ENCODE assay signal across 20 mouse cellular contexts in the genomic region with DNA sequence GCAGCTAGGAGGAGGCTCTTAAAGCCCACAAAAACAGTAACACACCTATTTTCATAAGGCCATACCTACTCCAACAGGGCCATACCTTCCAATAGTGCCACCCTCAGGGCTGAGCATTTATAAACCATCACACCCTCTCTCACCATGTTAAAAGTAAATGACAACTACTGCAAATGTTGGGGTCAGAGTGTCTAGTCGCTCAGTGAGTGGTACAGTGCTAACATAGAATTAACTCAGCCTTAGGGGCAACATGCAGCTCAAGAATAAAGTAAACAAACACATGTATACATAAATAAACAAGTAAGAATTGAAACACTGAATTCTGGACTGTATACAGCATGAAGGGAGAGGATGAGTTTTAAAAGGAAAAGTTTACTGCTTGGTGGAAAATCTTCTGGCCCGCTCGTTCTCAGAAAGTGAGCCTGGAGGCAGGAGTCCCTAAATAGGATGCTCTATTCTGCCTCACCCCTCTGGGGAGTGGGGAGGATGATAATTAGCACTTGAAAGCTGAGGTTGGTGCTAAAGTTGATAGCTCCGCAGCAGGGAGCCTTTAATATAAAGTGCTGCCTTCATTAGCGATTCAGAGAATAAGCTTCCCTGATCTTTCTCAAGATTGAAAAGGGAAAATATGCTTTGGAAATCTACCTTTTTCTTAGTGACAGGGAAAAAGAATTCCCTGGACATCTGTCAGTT.
A peak's percentile ranks its signal among the peaks of the same experiment; 100 is the strongest.
DNase-seq lines count a peak whose midpoint lies in the region; ATAC-seq and TF ChIP-seq lines count a peak whose summit lies in the region.
"Had no signal": no experiment of that assay in that cellular context is flagged by ENCODE, and none has a peak within 500 bp of the region (broad histone marks: within the 10 kb centered on the region; RNA-seq: fewer than 3 reads in every experiment).

No protein-coding gene starts in this region.

- no peaks in the 10 kb centered on the region for H3K27me3 ChIP-seq in forebrain, embryonic 10.5 days (ENCODE audit: poor library complexity, severe bottlenecking)
- H3K27me3 ChIP-seq in forebrain, postnatal 0 days (ENCODE audit: insufficient read depth, low read length) = no peaks in the 10 kb centered on the region
- no peaks in the 10 kb centered on the region for H3K27me3 ChIP-seq in forebrain, embryonic 11.5 days (ENCODE audit: control insufficient read depth, insufficient read depth, low read length)
- no peaks in the 10 kb centered on the region for H3K27me3 ChIP-seq in hindbrain, embryonic 14.5 days (ENCODE audit: control insufficient read depth, insufficient read depth, low read length)
- H3K27me3 ChIP-seq in midbrain, postnatal 0 days (ENCODE audit: insufficient read depth, low read length) = no peaks in the 10 kb centered on the region
- H3K27me3 ChIP-seq: embryonic facial prominence, embryonic 13.5 days; heart, embryonic 13.5 days; liver, embryonic 13.5 days had no signal

- H3K36me3 ChIP-seq in forebrain, embryonic 10.5 days (replicated peaks) = no peaks in the 10 kb centered on the region
- H3K36me3 ChIP-seq in forebrain, postnatal 0 days (ENCODE audit: insufficient read depth) = no peaks in the 10 kb centered on the region
- no peaks in the 10 kb centered on the region for H3K36me3 ChIP-seq in forebrain, embryonic 11.5 days (ENCODE audit: control insufficient read depth, insufficient read depth, low read length)
- H3K36me3 ChIP-seq in hindbrain, embryonic 14.5 days (replicated peaks; ENCODE audit: control insufficient read depth, insufficient read depth) = no peaks in the 10 kb centered on the region
- no peaks in the 10 kb centered on the region for H3K36me3 ChIP-seq in midbrain, postnatal 0 days (ENCODE audit: insufficient read depth, low read length)
- H3K36me3 ChIP-seq: embryonic facial prominence, embryonic 13.5 days; heart, embryonic 13.5 days; liver, embryonic 13.5 days had no signal

- no peak for DNase-seq in forebrain, embryonic 10.5 days (ENCODE audit: extremely low spot score, low spot score)
- DNase-seq in forebrain, postnatal 0 days = no peak
- DNase-seq in forebrain, embryonic 11.5 days (ENCODE audit: low spot score) = peak; percentile 59
- peak; percentile 34 for DNase-seq in hindbrain, embryonic 14.5 days (ENCODE audit: low spot score)
- peak; percentile 65 for DNase-seq in midbrain, postnatal 0 days (ENCODE audit: low spot score)
- DNase-seq in heart, adult 18-20 months = no peak
- DNase-seq in gastrocnemius, postnatal 36 days = no peak
- DNase-seq: adrenal gland, adult 2 months; cerebellum, adult 8-10 months; gastrocnemius, postnatal 25 days; heart, postnatal 4 days; kidney, adult 18-20 months; kidney, postnatal 36 days; layer of hippocampus, postnatal 36 days; left cerebral cortex, postnatal 4 days; liver, embryonic 13.5 days; right cerebral cortex, postnatal 4 days had no signal

- no peak for TF ChIP-seq CTCF in forebrain, postnatal 0 days (IDR thresholded peaks at IDR 0.05; ENCODE audit: low read depth)
- TF ChIP-seq CTCF in midbrain, postnatal 0 days (IDR thresholded peaks at IDR 0.05) = no peak

- no peaks in the 10 kb centered on the region for H3K9me3 ChIP-seq in forebrain, embryonic 10.5 days
- no peaks in the 10 kb centered on the region for H3K9me3 ChIP-seq in forebrain, postnatal 0 days (ENCODE audit: low read length)
- H3K9me3 ChIP-seq in forebrain, embryonic 11.5 days (ENCODE audit: control insufficient read depth, low read length) = no peaks in the 10 kb centered on the region
- no peaks in the 10 kb centered on the region for H3K9me3 ChIP-seq in hindbrain, embryonic 14.5 days (ENCODE audit: control insufficient read depth, low read length)
- no peaks in the 10 kb centered on the region for H3K9me3 ChIP-seq in midbrain, postnatal 0 days (ENCODE audit: low read length)
- H3K9me3 ChIP-seq: embryonic facial prominence, embryonic 13.5 days; heart, embryonic 13.5 days; liver, embryonic 13.5 days had no signal

- no peak overlapping the region for H3K9ac ChIP-seq in forebrain, postnatal 0 days
- no peak overlapping the region for H3K9ac ChIP-seq in forebrain, embryonic 11.5 days (ENCODE audit: low read length)
- no peak overlapping the region for H3K9ac ChIP-seq in hindbrain, embryonic 14.5 days
- no peak overlapping the region for H3K9ac ChIP-seq in midbrain, postnatal 0 days (replicated peaks; ENCODE audit: low read length, poor library complexity, severe bottlenecking)
- H3K9ac ChIP-seq: embryonic facial prominence, embryonic 13.5 days; heart, embryonic 13.5 days; liver, embryonic 13.5 days had no signal

- peak overlapping the region; percentile 65; the same call in 1 of the 2 replicates for H3K27ac ChIP-seq in forebrain, embryonic 10.5 days
- H3K27ac ChIP-seq in forebrain, postnatal 0 days (ENCODE audit: low read depth, low read length) = no peak overlapping the region
- H3K27ac ChIP-seq in forebrain, embryonic 11.5 days (ENCODE audit: low read depth, low read length) = no peak overlapping the region
- no peak overlapping the region for H3K27ac ChIP-seq in hindbrain, embryonic 14.5 days
- H3K27ac ChIP-seq in midbrain, postnatal 0 days (ENCODE audit: low read depth, low read length) = no peak overlapping the region
- H3K27ac ChIP-seq: embryonic facial prominence, embryonic 13.5 days; heart, embryonic 13.5 days; liver, embryonic 13.5 days had no signal

- intact Hi-C loops in gastrocnemius, postnatal 36 days (cut with DNase I) = no loop called here

- H3K4me2 ChIP-seq in forebrain, postnatal 0 days (ENCODE audit: low read depth) = no peak overlapping the region
- H3K4me2 ChIP-seq in forebrain, embryonic 11.5 days (ENCODE audit: low read depth, low read length, severe bottlenecking) = no peak overlapping the region
- H3K4me2 ChIP-seq in hindbrain, embryonic 14.5 days (replicated peaks) = no peak overlapping the region
- no peak overlapping the region for H3K4me2 ChIP-seq in midbrain, postnatal 0 days (ENCODE audit: low read depth, low read length, poor library complexity, severe bottlenecking)
- H3K4me2 ChIP-seq: embryonic facial prominence, embryonic 13.5 days; heart, embryonic 13.5 days; liver, embryonic 13.5 days had no signal

- H3K4me3 ChIP-seq in forebrain, embryonic 10.5 days = no peak overlapping the region
- H3K4me3 ChIP-seq in forebrain, postnatal 0 days (ENCODE audit: low read depth, low read length) = no peak overlapping the region
- no peak overlapping the region for H3K4me3 ChIP-seq in forebrain, embryonic 11.5 days (ENCODE audit: low read depth, low read length)
- no peak overlapping the region for H3K4me3 ChIP-seq in hindbrain, embryonic 14.5 days (replicated peaks; ENCODE audit: low read length)
- H3K4me3 ChIP-seq in midbrain, postnatal 0 days (ENCODE audit: low read depth, low read length) = no peak overlapping the region
- H3K4me3 ChIP-seq: embryonic facial prominence, embryonic 13.5 days; heart, embryonic 13.5 days; liver, embryonic 13.5 days had no signal

- ATAC-seq in forebrain, postnatal 0 days = no peak
- ATAC-seq in forebrain, embryonic 11.5 days (replicated peaks; ENCODE audit: low FRiP score) = peak; percentile 88
- ATAC-seq in hindbrain, embryonic 14.5 days (ENCODE audit: low FRiP score) = peak; percentile 59; the same call in 1 of the 2 replicates
- ATAC-seq in midbrain, postnatal 0 days (ENCODE audit: low FRiP score) = no peak
- ATAC-seq in CD4-positive, CD25-positive, alpha-beta regulatory T cell, adult 4 months = no peak

- WGBS in forebrain, embryonic 10.5 days = 12% methylated on average over 5 of the region's 5 CpGs
- 15% methylated on average over 5 of the region's 5 CpGs for WGBS in forebrain, postnatal 0 days
- 10% methylated on average over 5 of the region's 5 CpGs for WGBS in forebrain, embryonic 11.5 days
- 19% methylated on average over 5 of the region's 5 CpGs for WGBS in hindbrain, embryonic 14.5 days
- 18% methylated on average over 5 of the region's 5 CpGs for WGBS in midbrain, postnatal 0 days

- H3K4me1 ChIP-seq in forebrain, embryonic 10.5 days = peaks cover 22% of the 10 kb centered on the region
- H3K4me1 ChIP-seq in forebrain, postnatal 0 days (ENCODE audit: insufficient read depth) = no peaks in the 10 kb centered on the region
- H3K4me1 ChIP-seq in forebrain, embryonic 11.5 days (replicated peaks; ENCODE audit: control insufficient read depth, insufficient read depth, low read length) = no peaks in the 10 kb centered on the region; the same call in 1 of the 2 replicates
- H3K4me1 ChIP-seq in hindbrain, embryonic 14.5 days (replicated peaks; ENCODE audit: control insufficient read depth, insufficient read depth, low read length) = peaks cover 8% of the 10 kb centered on the region; the same call in 1 of the 2 replicates
- no peaks in the 10 kb centered on the region for H3K4me1 ChIP-seq in midbrain, postnatal 0 days (ENCODE audit: insufficient read depth, low read length)
- H3K4me1 ChIP-seq: embryonic facial prominence, embryonic 13.5 days; heart, embryonic 13.5 days; liver, embryonic 13.5 days had no signal

Comparison
In these comparisons a context has a peak if more than half of its experiments do, and no peak if none do; other contexts are left out.
1. DNase-seq: peak in forebrain, embryonic 11.5 days (single experiment), hindbrain, embryonic 14.5 days (single experiment) and midbrain, postnatal 0 days (single experiment); none in forebrain, embryonic 10.5 days (single experiment), forebrain, postnatal 0 days (single experiment), heart, adult 18-20 months (0 of 2) and gastrocnemius, postnatal 36 days (0 of 2).
2. ATAC-seq: peak in forebrain, embryonic 11.5 days (single experiment) and hindbrain, embryonic 14.5 days (single experiment); none in forebrain, postnatal 0 days (single experiment), midbrain, postnatal 0 days (single experiment) and CD4-positive, CD25-positive, alpha-beta regulatory T cell, adult 4 months (single experiment).